Comparison of ENCODE assay signal across 9 mouse cellular contexts in the genomic region with DNA sequence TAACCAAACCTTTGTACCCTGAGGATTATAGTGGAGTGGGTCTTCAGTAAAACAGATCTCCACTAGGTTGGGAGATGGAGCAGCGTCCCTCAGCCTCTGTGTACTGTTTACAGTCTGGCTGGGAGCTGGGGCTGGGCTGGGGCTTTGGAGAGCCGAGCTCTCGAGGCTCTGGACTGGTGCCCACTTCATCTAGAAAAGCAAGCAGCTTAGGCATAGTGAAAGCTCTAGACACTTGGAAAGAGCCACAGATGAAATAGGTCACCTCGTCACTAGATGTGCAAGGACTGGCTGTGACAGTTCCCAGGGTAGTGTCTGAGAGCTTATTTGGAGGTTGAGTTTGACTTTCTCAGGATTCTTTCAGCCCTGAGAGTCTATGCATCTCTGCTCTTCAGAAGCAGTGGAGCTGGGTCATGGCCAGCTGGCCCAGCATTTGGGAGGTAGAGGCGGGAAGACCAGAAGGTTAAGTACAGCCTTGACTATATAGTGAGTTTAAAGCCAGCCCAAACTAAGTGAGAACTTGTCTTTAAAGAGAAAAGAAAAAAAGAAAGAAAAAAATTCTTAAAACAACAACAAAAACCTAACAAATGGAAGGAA. TPM values are rescaled to one million over a fixed set of nuclear protein-coding genes. Genes with fewer than 3 reads are reported as not detected.
DNase-seq lines count a peak whose midpoint lies in the region; ATAC-seq lines count a peak whose summit lies in the region.
"Had no signal": no experiment of that assay in that cellular context is flagged by ENCODE, and none has a peak within 500 bp of the region (broad histone marks: within the 10 kb centered on the region; RNA-seq: fewer than 3 reads in every experiment).

No protein-coding gene starts in this region.

- 0 out of 2 replicates have a peak overlapping the region, but pooled peaks have one; percentile 2 for H3K27ac ChIP-seq in kidney, embryonic 15.5 days
- H3K27ac ChIP-seq in kidney, embryonic 16.5 days (ENCODE audit: low read length), result no peak overlapping the region
- H3K27ac ChIP-seq in intestine, embryonic 15.5 days, result peak overlapping the region; percentile 48; the same call in 1 of the 2 replicates

- peaks cover 9% of the 10 kb centered on the region for H3K36me3 ChIP-seq in kidney, embryonic 15.5 days
- H3K36me3 ChIP-seq in kidney, embryonic 16.5 days (ENCODE audit: insufficient read depth, low read length), result peaks cover 3% of the 10 kb centered on the region; the same call in 1 of the 2 replicates
- no peaks in the 10 kb centered on the region for H3K36me3 ChIP-seq in intestine, embryonic 15.5 days

- no peak overlapping the region for H3K4me2 ChIP-seq in kidney, embryonic 15.5 days
- H3K4me2 ChIP-seq in kidney, embryonic 16.5 days (replicated peaks; ENCODE audit: low read depth, low read length), result no peak overlapping the region
- no peak overlapping the region for H3K4me2 ChIP-seq in intestine, embryonic 15.5 days (replicated peaks)

- DNase-seq in adrenal gland, postnatal 10 days, result peak; percentile 75
- DNase-seq in cerebellum, adult 9-10 months, result peak; percentile 65
- DNase-seq in spleen, postnatal 10 days (ENCODE audit: low spot score in 2 of 2), result no peak
- no peak for DNase-seq in yolk sac, embryonic 10.5 days (ENCODE audit: low spot score)
- DNase-seq in spleen, adult 18-20 months, result no peak

- no peak overlapping the region for H3K4me3 ChIP-seq in kidney, embryonic 15.5 days (replicated peaks)
- no peak overlapping the region for H3K4me3 ChIP-seq in kidney, embryonic 16.5 days (ENCODE audit: low read length)
- H3K4me3 ChIP-seq in intestine, embryonic 15.5 days (replicated peaks), result no peak overlapping the region
- H3K4me3 ChIP-seq: megakaryocyte, embryonic 14.5 days had no signal

- H3K4me1 ChIP-seq in kidney, embryonic 15.5 days, result peaks cover 5% of the 10 kb centered on the region; the same call in 1 of the 2 replicates
- peaks cover 8% of the 10 kb centered on the region; the same call in 1 of the 2 replicates for H3K4me1 ChIP-seq in kidney, embryonic 16.5 days (ENCODE audit: insufficient read depth, low read length)
- H3K4me1 ChIP-seq in intestine, embryonic 15.5 days (replicated peaks), result peaks cover 14% of the 10 kb centered on the region

- no peaks in the 10 kb centered on the region for H3K9me3 ChIP-seq in kidney, embryonic 15.5 days (replicated peaks)
- H3K9me3 ChIP-seq in kidney, embryonic 16.5 days (ENCODE audit: low read length), result no peaks in the 10 kb centered on the region
- no peaks in the 10 kb centered on the region for H3K9me3 ChIP-seq in intestine, embryonic 15.5 days
- H3K9me3 ChIP-seq: megakaryocyte, embryonic 14.5 days had no signal

- H3K27me3 ChIP-seq in kidney, embryonic 15.5 days, result no peaks in the 10 kb centered on the region
- no peaks in the 10 kb centered on the region for H3K27me3 ChIP-seq in kidney, embryonic 16.5 days (ENCODE audit: insufficient read depth, low read length)
- no peaks in the 10 kb centered on the region for H3K27me3 ChIP-seq in intestine, embryonic 15.5 days (replicated peaks)
- H3K27me3 ChIP-seq: megakaryocyte, embryonic 14.5 days had no signal

- no peak for ATAC-seq in kidney, embryonic 15.5 days (replicated peaks; ENCODE audit: low FRiP score)
- no peak for ATAC-seq in kidney, embryonic 16.5 days (ENCODE audit: low FRiP score, low TSS enrichment)
- peak; percentile 47 for ATAC-seq in intestine, embryonic 15.5 days

- WGBS in kidney, embryonic 15.5 days, result 57% methylated on average over 5 of the region's 5 CpGs
- 61% methylated on average over 5 of the region's 5 CpGs for WGBS in kidney, embryonic 16.5 days
- 42% methylated on average over 5 of the region's 5 CpGs for WGBS in intestine, embryonic 15.5 days

- H3K9ac ChIP-seq in kidney, embryonic 15.5 days, result no peak overlapping the region
- H3K9ac ChIP-seq in kidney, embryonic 16.5 days (replicated peaks; ENCODE audit: low read length), result no peak overlapping the region
- no peak overlapping the region for H3K9ac ChIP-seq in intestine, embryonic 15.5 days

RNA-seq across cellular contexts. Expression of a gene that starts 35.7 kb away (rescaled TPM):
- 283 and 322 TPM in 2 replicates for polyA plus RNA-seq in kidney, embryonic 15.5 days (2015; fragmentation: Nextera tagmentation; extraction: Ambion mirVana)
- 257 TPM in 2 replicates for polyA plus RNA-seq in kidney, embryonic 16.5 days (2015; fragmentation: Nextera tagmentation; extraction: Ambion mirVana)
- total RNA-seq in adrenal gland, postnatal 10 days (2021), result 100 to 1,000 TPM; 232 to 259 TPM
- 267 and 317 TPM in 2 replicates for polyA plus RNA-seq in intestine, embryonic 15.5 days (2015; fragmentation: Nextera tagmentation; extraction: Ambion mirVana)

RNA-seq across cellular contexts. Expression of a gene that starts 49.0 kb away (rescaled TPM):
- polyA plus RNA-seq in kidney, embryonic 15.5 days (2015; fragmentation: Nextera tagmentation; extraction: Ambion mirVana), result 11.1 and 12.0 TPM in 2 replicates
- 13.1 and 13.6 TPM in 2 replicates for polyA plus RNA-seq in kidney, embryonic 16.5 days (2015; fragmentation: Nextera tagmentation; extraction: Ambion mirVana)
- total RNA-seq in adrenal gland, postnatal 10 days (2021), result 10 to 100 TPM; 76.1 to 81.3 TPM
- polyA plus RNA-seq in intestine, embryonic 15.5 days (2015; fragmentation: Nextera tagmentation; extraction: Ambion mirVana), result 6.4 and 7.8 TPM in 2 replicates

Comparison
In these comparisons a context has a peak if more than half of its experiments do, and no peak if none do; other contexts are left out.
1. DNase-seq: peak in adrenal gland, postnatal 10 days (single experiment) and cerebellum, adult 9-10 months (single experiment); none in spleen, postnatal 10 days (0 of 2), yolk sac, embryonic 10.5 days (single experiment) and spleen, adult 18-20 months (0 of 2).